ENCODE assay signal across 27 mouse cellular contexts in the genomic region with DNA sequence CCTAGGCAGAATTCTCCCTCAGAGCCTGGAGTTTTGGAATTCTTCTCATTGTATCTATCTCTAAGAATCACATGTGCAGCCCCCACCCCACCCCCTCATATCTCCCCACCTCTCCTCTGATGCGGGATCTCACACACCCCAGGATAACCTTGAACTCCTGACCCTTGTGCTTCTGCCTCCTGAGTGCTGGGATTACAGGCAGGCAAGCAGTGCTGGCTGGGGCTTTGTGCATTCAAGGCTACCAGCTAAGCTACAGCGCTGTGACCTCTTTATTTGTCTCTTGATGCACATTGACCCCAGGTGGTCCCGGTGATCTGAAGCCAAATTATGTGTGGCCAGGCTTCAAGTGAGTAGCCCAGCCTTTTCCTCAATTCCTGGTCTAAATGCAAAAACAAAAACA. TPM values are rescaled to one million over a fixed set of nuclear protein-coding genes. Genes with fewer than 3 reads are reported as not detected.
DNase-seq lines count a peak whose midpoint lies in the region; ATAC-seq lines count a peak whose summit lies in the region.
"Had no signal": no experiment of that assay in that cellular context is flagged by ENCODE, and none has a peak within 500 bp of the region (broad histone marks: within the 10 kb centered on the region; RNA-seq: fewer than 3 reads in every experiment).

No protein-coding gene starts in this region.

- no peak overlapping the region for H3K9ac ChIP-seq in midbrain, embryonic 14.5 days (replicated peaks; ENCODE audit: low read length)
- H3K9ac ChIP-seq: forebrain, embryonic 15.5 days; heart, embryonic 12.5 days; hindbrain, embryonic 15.5 days; liver, embryonic 12.5 days; liver, postnatal 0 days; neural tube, embryonic 12.5 days had no signal

- no peak overlapping the region for H3K27ac ChIP-seq in midbrain, embryonic 10.5 days (replicated peaks)
- H3K27ac ChIP-seq in midbrain, embryonic 14.5 days (replicated peaks; ENCODE audit: low read depth, low read length), result no peak overlapping the region
- H3K27ac ChIP-seq: forebrain, embryonic 15.5 days; hindbrain, embryonic 15.5 days; layer of hippocampus, adult 2 months; liver, embryonic 12.5 days; neural tube, embryonic 12.5 days had no signal

- H3K4me2 ChIP-seq in midbrain, embryonic 14.5 days (ENCODE audit: low read length), result no peak overlapping the region
- H3K4me2 ChIP-seq: forebrain, embryonic 15.5 days; heart, embryonic 12.5 days; hindbrain, embryonic 15.5 days; liver, embryonic 12.5 days; neural tube, embryonic 12.5 days had no signal

- H3K9me3 ChIP-seq in midbrain, embryonic 10.5 days (replicated peaks), result no peaks in the 10 kb centered on the region
- H3K9me3 ChIP-seq in midbrain, embryonic 14.5 days (ENCODE audit: control insufficient read depth, low read length), result no peaks in the 10 kb centered on the region
- H3K9me3 ChIP-seq: forebrain, embryonic 15.5 days; heart, embryonic 12.5 days; hindbrain, embryonic 15.5 days; liver, embryonic 12.5 days; neural tube, embryonic 12.5 days had no signal

- DNase-seq in cerebellum, postnatal 14 days, result peak; percentile 40 to 41
- DNase-seq in midbrain, embryonic 10.5 days (ENCODE audit: low spot score), result peak; percentile 23
- no peak for DNase-seq in midbrain, embryonic 14.5 days
- peak; percentile 99 for DNase-seq in R1 (ENCODE audit: low read depth, low spot score)
- DNase-seq in retina, embryonic 14.5 days (ENCODE audit: low spot score), result peak; percentile 17
- DNase-seq in layer of hippocampus, postnatal 10 days (ENCODE audit: low spot score in 2 of 2), result no peak
- no peak for DNase-seq in layer of hippocampus, adult 18-20 months (ENCODE audit: low spot score in 2 of 2)
- DNase-seq: B cell, adult 2 months; cerebellum, adult 2 months; gastrocnemius, postnatal 25 days; heart, adult 18-20 months; kidney, adult 11 months; kidney, postnatal 14 days; layer of hippocampus, postnatal 36 days; left cerebral cortex, postnatal 4 days; liver, postnatal 0 days; lung, postnatal 10 days had no signal

- no peaks in the 10 kb centered on the region for H3K27me3 ChIP-seq in midbrain, embryonic 10.5 days (ENCODE audit: low read depth, poor library complexity, severe bottlenecking)
- no peaks in the 10 kb centered on the region for H3K27me3 ChIP-seq in midbrain, embryonic 14.5 days (ENCODE audit: control insufficient read depth, insufficient read depth, low read length)
- H3K27me3 ChIP-seq: forebrain, embryonic 15.5 days; heart, embryonic 12.5 days; hindbrain, embryonic 15.5 days; neural tube, embryonic 12.5 days; Patski had no signal

- 21% methylated on average over 3 of the region's 3 CpGs for WGBS in midbrain, embryonic 10.5 days
- WGBS in midbrain, embryonic 14.5 days, result 14% methylated on average over 3 of the region's 3 CpGs

- peaks cover 12% of the 10 kb centered on the region for H3K4me1 ChIP-seq in midbrain, embryonic 10.5 days
- H3K4me1 ChIP-seq in midbrain, embryonic 14.5 days (ENCODE audit: control insufficient read depth, insufficient read depth, low read length), result no peaks in the 10 kb centered on the region
- H3K4me1 ChIP-seq: forebrain, embryonic 15.5 days; heart, embryonic 12.5 days; hindbrain, embryonic 15.5 days; neural tube, embryonic 12.5 days had no signal

- no peaks in the 10 kb centered on the region for H3K36me3 ChIP-seq in midbrain, embryonic 10.5 days
- H3K36me3 ChIP-seq in midbrain, embryonic 14.5 days (ENCODE audit: control insufficient read depth, insufficient read depth, low read length), result no peaks in the 10 kb centered on the region
- H3K36me3 ChIP-seq: forebrain, embryonic 15.5 days; heart, embryonic 12.5 days; hindbrain, embryonic 15.5 days; liver, embryonic 12.5 days; neural tube, embryonic 12.5 days had no signal

- H3K4me3 ChIP-seq in midbrain, embryonic 10.5 days, result no peak overlapping the region
- no peak overlapping the region for H3K4me3 ChIP-seq in midbrain, embryonic 14.5 days (replicated peaks; ENCODE audit: low read depth, low read length)
- H3K4me3 ChIP-seq: forebrain, embryonic 15.5 days; heart, embryonic 12.5 days; hindbrain, embryonic 15.5 days; layer of hippocampus, adult 2 months; liver, embryonic 12.5 days; myocyte; neural tube, embryonic 12.5 days had no signal

- ATAC-seq in cerebellum, adult (ENCODE audit: insufficient number of reproducible peaks, low FRiP score, low TSS enrichment), result no peak
- no peak for ATAC-seq in midbrain, embryonic 14.5 days (ENCODE audit: low FRiP score, low TSS enrichment)
- ATAC-seq: forebrain, embryonic 15.5 days; inflammation-experienced regulatory T-cells, adult 6 months; liver, embryonic 12.5 days; liver, postnatal 0 days; Patski had no signal

RNA-seq across cellular contexts. Expression of gene Cmip, which starts 15.0 kb away (rescaled TPM):
- polyA plus RNA-seq in midbrain, embryonic 10.5 days (2016; fragmentation: Nextera tagmentation; extraction: Ambion mirVana), result 9.3 and 11.2 TPM in 2 replicates
- 106 and 128 TPM in 2 replicates for polyA plus RNA-seq in midbrain, embryonic 14.5 days (2014; fragmentation: Nextera tagmentation; extraction: Ambion mirVana)
- 100 to 1,000 TPM; 338 to 353 TPM for total RNA-seq in layer of hippocampus, postnatal 10 days (2021)
- 100 to 1,000 TPM; 275 to 296 TPM for total RNA-seq in layer of hippocampus, adult 18-20 months (2021)

Comparison
In these comparisons a context has a peak if more than half of its experiments do, and no peak if none do; other contexts are left out.
1. DNase-seq: peak in cerebellum, postnatal 14 days (2 of 2), midbrain, embryonic 10.5 days (single experiment), R1 (single experiment) and retina, embryonic 14.5 days (single experiment); none in midbrain, embryonic 14.5 days (single experiment), layer of hippocampus, postnatal 10 days (0 of 2) and layer of hippocampus, adult 18-20 months (0 of 2).